Mouse (Mus musculus): ENCODE measurements around the gene Cfl2. TPM values are rescaled to one million over a fixed set of nuclear protein-coding genes. Genes with fewer than 3 reads are reported as not detected.

Gene Cfl2
- polyA plus RNA-seq, 1 experiment from 2014 or later: 185 TPM

DNA sequence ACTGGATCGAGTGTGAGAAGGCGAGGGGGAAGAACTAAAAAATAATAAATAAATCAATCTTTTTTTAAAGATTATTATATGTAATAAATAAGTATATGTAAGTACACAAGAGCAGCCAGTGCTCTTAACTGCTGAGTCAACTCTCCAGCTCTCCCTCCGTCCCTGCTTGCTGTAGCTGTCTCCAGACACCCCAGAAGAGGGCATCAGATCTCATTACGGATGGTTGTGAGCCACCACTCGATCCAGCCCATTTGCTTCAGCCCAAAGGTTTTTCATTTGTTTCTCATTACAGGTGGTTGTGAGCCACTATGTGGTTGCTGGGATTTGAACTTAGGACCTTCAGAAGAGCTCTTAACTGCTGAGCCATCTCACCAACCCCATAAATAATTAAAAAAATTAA lies 32.8 kb downstream of the Cfl2 start:
- no peak overlapping the region for H3K9ac ChIP-seq
- no peaks in the 10 kb centered on the region for H3K36me3 ChIP-seq
- no peak for ATAC-seq (ENCODE audit: insufficient number of reproducible peaks, low FRiP score, low TSS enrichment, low read depth)
- peaks cover 8% of the 10 kb centered on the region for H3K4me1 ChIP-seq
- H3K4me2 ChIP-seq (replicated peaks): no peak overlapping the region
- no peaks in the 10 kb centered on the region for H3K9me3 ChIP-seq (replicated peaks)
- 56% methylated on average over 5 of the region's 5 CpGs for WGBS
- H3K27me3 ChIP-seq: no peaks in the 10 kb centered on the region
- H3K27ac ChIP-seq (replicated peaks): no peak overlapping the region
- H3K4me3 ChIP-seq (replicated peaks): no peak overlapping the region

DNA sequence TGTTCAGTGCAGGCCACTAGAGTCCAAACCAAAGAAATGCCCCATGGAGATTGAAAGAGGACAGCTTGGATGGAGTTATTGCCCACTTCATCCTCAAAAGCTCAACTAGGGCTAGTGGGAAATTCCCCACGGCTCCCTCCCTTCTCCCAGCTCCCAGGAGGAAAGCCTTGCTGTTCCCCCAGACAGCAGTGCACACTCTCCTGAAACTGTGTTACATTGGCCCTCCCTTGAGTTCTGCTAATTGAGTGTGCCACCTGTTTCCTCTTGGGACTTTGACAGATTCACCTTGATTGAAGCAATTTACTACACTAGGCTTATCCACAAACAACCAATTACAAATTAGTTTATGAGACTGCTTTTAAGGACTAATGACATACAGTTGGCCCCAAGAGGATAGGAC lies 34.6 kb downstream of the Cfl2 start:
- no peaks in the 10 kb centered on the region for H3K9me3 ChIP-seq (replicated peaks)
- H3K4me1 ChIP-seq: no peaks in the 10 kb centered on the region
- no peaks in the 10 kb centered on the region for H3K27me3 ChIP-seq
- no peak overlapping the region for H3K4me2 ChIP-seq (replicated peaks)
- H3K36me3 ChIP-seq: no peaks in the 10 kb centered on the region
- 0 out of 2 replicates have a peak, but pooled peaks have one; percentile 56 for ATAC-seq (ENCODE audit: insufficient number of reproducible peaks, low FRiP score, low TSS enrichment, low read depth)
- no peak overlapping the region for H3K9ac ChIP-seq
- H3K4me3 ChIP-seq (replicated peaks): no peak overlapping the region
- 94% methylated on average over 1 of the region's 1 CpGs for WGBS
- H3K27ac ChIP-seq (replicated peaks): no peak overlapping the region

GRCm38 (mm10) chr12:54825202-54825601 lies 37.5 kb downstream of the Cfl2 start:
- Histone ChIP-seq H3K9ac (no peak overlapping the region), H3K9me3 (replicated peaks) (no peaks in the 10 kb centered on the region), H3K4me2 (replicated peaks) (no peak overlapping the region), H3K36me3 (no peaks in the 10 kb centered on the region), H3K27me3 (no peaks in the 10 kb centered on the region), H3K4me3 (replicated peaks) (no peak overlapping the region), H3K4me1 (no peaks in the 10 kb centered on the region), H3K27ac (replicated peaks) (no peak overlapping the region)
- 91% methylated on average over 3 of the region's 3 CpGs for WGBS
- no peak for ATAC-seq (ENCODE audit: insufficient number of reproducible peaks, low FRiP score, low TSS enrichment, low read depth)

- H3K9me3 ChIP-seq (replicated peaks): no peaks in the 10 kb centered on the region
- H3K4me3 ChIP-seq (replicated peaks): no peak overlapping the region
- ATAC-seq (ENCODE audit: insufficient number of reproducible peaks, low FRiP score, low TSS enrichment, low read depth): no peak
- H3K27me3 ChIP-seq: no peaks in the 10 kb centered on the region
- H3K27ac ChIP-seq (replicated peaks): no peak overlapping the region
- 40% methylated on average over 4 of the region's 4 CpGs for WGBS
- no peaks in the 10 kb centered on the region for H3K4me1 ChIP-seq
- no peaks in the 10 kb centered on the region for H3K36me3 ChIP-seq
- no peak overlapping the region for H3K9ac ChIP-seq
- H3K4me2 ChIP-seq (replicated peaks): no peak overlapping the region
Measured at GRCm38 (mm10) chr12:54822836-54823426, 39.7 kb downstream of the Cfl2 start.

DNA sequence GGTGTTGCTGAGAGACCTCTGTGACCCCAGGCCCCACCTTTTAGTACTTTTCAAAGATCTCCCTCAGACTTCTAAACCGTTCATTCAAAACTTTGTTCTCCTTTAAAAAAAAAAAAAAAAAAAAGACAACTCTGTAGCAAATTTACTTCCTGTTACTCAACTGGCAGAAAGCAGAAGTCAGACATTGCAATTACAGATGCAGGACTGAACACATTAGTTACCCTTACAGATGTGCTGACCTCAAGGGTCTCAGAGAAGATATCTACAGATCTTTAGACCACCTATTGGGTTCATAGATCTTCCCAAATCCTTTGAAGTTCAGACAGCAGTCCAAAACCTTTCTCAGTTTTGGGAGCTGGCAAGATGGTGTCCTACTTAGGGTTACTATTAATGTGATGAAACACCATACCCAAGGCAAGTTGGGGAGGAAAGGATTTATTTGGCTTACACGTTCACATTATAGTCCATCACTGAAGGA lies 42.0 kb downstream of the Cfl2 start:
- Histone ChIP-seq H3K4me2 (replicated peaks) (no peak overlapping the region), H3K4me3 (replicated peaks) (no peak overlapping the region), H3K36me3 (no peaks in the 10 kb centered on the region), H3K4me1 (no peaks in the 10 kb centered on the region), H3K9me3 (replicated peaks) (no peaks in the 10 kb centered on the region), H3K9ac (no peak overlapping the region), H3K27me3 (no peaks in the 10 kb centered on the region), H3K27ac (replicated peaks) (no peak overlapping the region)
- 35% methylated on average over 2 of the region's 2 CpGs for WGBS
- no peak for ATAC-seq (ENCODE audit: insufficient number of reproducible peaks, low FRiP score, low TSS enrichment, low read depth)

- Histone ChIP-seq H3K4me2 (replicated peaks) (no peak overlapping the region), H3K9ac (no peak overlapping the region), H3K27ac (replicated peaks) (no peak overlapping the region), H3K27me3 (no peaks in the 10 kb centered on the region), H3K4me3 (replicated peaks) (no peak overlapping the region), H3K4me1 (no peaks in the 10 kb centered on the region), H3K36me3 (no peaks in the 10 kb centered on the region), H3K9me3 (replicated peaks) (no peaks in the 10 kb centered on the region)
- no peak for ATAC-seq (ENCODE audit: insufficient number of reproducible peaks, low FRiP score, low TSS enrichment, low read depth)
- 67% methylated on average over 6 of the region's 6 CpGs for WGBS
Measured at GRCm38 (mm10) chr12:54819181-54819935, 43.3 kb downstream of the Cfl2 start.

GRCm38 (mm10) chr12:54810142-54810541 lies 52.5 kb downstream of the Cfl2 start:
- no peak for ATAC-seq (ENCODE audit: insufficient number of reproducible peaks, low FRiP score, low TSS enrichment, low read depth)
- no peaks in the 10 kb centered on the region for H3K36me3 ChIP-seq
- H3K4me1 ChIP-seq: no peaks in the 10 kb centered on the region
- WGBS: 77% methylated on average over 2 of the region's 2 CpGs
- no peak overlapping the region for H3K9ac ChIP-seq
- no peaks in the 10 kb centered on the region for H3K27me3 ChIP-seq
- H3K4me2 ChIP-seq (replicated peaks): no peak overlapping the region
- no peak overlapping the region for H3K27ac ChIP-seq (replicated peaks)
- no peaks in the 10 kb centered on the region for H3K9me3 ChIP-seq (replicated peaks)
- H3K4me3 ChIP-seq (replicated peaks): no peak overlapping the region

Other genes starting within 250 kb of the Cfl2 start
- 190 and 192 TPM in 2 replicates for gene Sptssa, start 206.3 kb downstream of the Cfl2 start, polyA plus RNA-seq (2015; fragmentation: Nextera tagmentation; extraction: Ambion mirVana)
- 71.1 and 72.6 TPM in 2 replicates for gene Eapp, start 167.0 kb downstream of the Cfl2 start, polyA plus RNA-seq (2015; fragmentation: Nextera tagmentation; extraction: Ambion mirVana)
- 161 and 163 TPM in 2 replicates for gene Snx6, start 67.2 kb downstream of the Cfl2 start, polyA plus RNA-seq (2015; fragmentation: Nextera tagmentation; extraction: Ambion mirVana)
- not detected in 2 replicates for gene Gm20403, start 123.7 kb upstream of the Cfl2 start, polyA plus RNA-seq (2015; fragmentation: Nextera tagmentation; extraction: Ambion mirVana)
- 25.2 and 26.7 TPM in 2 replicates for gene Baz1a, start 151.5 kb upstream of the Cfl2 start, polyA plus RNA-seq (2015; fragmentation: Nextera tagmentation; extraction: Ambion mirVana)
- 31.9 and 34.6 TPM in 2 replicates for gene 2700097O09Rik, start 217.2 kb upstream of the Cfl2 start, polyA plus RNA-seq (2015; fragmentation: Nextera tagmentation; extraction: Ambion mirVana)
- 165 and 177 TPM in 2 replicates for gene Srp54a, start 217.4 kb upstream of the Cfl2 start, polyA plus RNA-seq (2015; fragmentation: Nextera tagmentation; extraction: Ambion mirVana)

All from embryonic facial prominence, embryonic 15.5 days (tissue).